Mouse (Mus musculus): ENCODE measurements around the gene Mypop. TPM values are rescaled to one million over a fixed set of nuclear protein-coding genes. Genes with fewer than 3 reads are reported as not detected.

Gene Mypop
- polyA plus RNA-seq, 1 experiment from 2014 or later = 4.8 TPM

GRCm38 (mm10) chr7:19024096-19024506 is 33.1 kb downstream of the Mypop start, which contains the start of gene Sympk:
Gene Sympk, plus strand, starts transcription at chr7:19024377.
- peak within 1 kb of the TSS; percentile 20; the same call in 1 of the 2 replicates for H3K27ac ChIP-seq (ENCODE audit: low read depth)
- H3K36me3 ChIP-seq (ENCODE audit: insufficient read depth) = peaks cover 4% of the 10 kb centered on the region
- no peak for TF ChIP-seq CTCF (IDR thresholded peaks at IDR 0.05; ENCODE audit: low read depth)
- H3K4me3 ChIP-seq (ENCODE audit: low read depth, low read length) = peak within 1 kb of the TSS; percentile 76
- peak; percentile 99 for DNase-seq
- 1% methylated on average over 35 of the region's 50 CpGs for WGBS
- no peaks in the 10 kb centered on the region for H3K9me3 ChIP-seq (ENCODE audit: low read depth, low read length)
- H3K27me3 ChIP-seq (ENCODE audit: insufficient read depth, low read length) = peaks cover 31% of the 10 kb centered on the region
- ATAC-seq (ENCODE audit: insufficient read depth) = peak; percentile 95
- H3K4me1 ChIP-seq (ENCODE audit: insufficient read depth) = 0 out of 2 replicates have a peak, but pooled peaks cover 5% of the 10 kb centered on the region
- H3K9ac ChIP-seq = peak within 1 kb of the TSS; percentile 90
- H3K4me2 ChIP-seq = peak within 1 kb of the TSS; percentile 91

GRCm38 (mm10) chr7:19024581-19025255 is 33.7 kb downstream of the Mypop start:
- Histone ChIP-seq H3K36me3 (ENCODE audit: insufficient read depth) (peaks cover 11% of the 10 kb centered on the region), H3K4me2 (peak overlapping the region; percentile 91), H3K4me1 (ENCODE audit: insufficient read depth) (0 out of 2 replicates have a peak, but pooled peaks cover 5% of the 10 kb centered on the region), H3K9me3 (ENCODE audit: low read depth, low read length) (no peaks in the 10 kb centered on the region), H3K4me3 (ENCODE audit: low read depth, low read length) (peak overlapping the region; percentile 76), H3K27me3 (ENCODE audit: insufficient read depth, low read length) (peaks cover 31% of the 10 kb centered on the region), H3K9ac (peak overlapping the region; percentile 90), H3K27ac (ENCODE audit: low read depth) (peak overlapping the region; percentile 20; the same call in 1 of the 2 replicates)
- ATAC-seq (ENCODE audit: insufficient read depth) (peak; percentile 69), DNase-seq (peak; percentile 15)
- WGBS = under 1% methylated on average over 32 of the region's 36 CpGs
- no peak for TF ChIP-seq CTCF (IDR thresholded peaks at IDR 0.05; ENCODE audit: low read depth)

GRCm38 (mm10) chr7:19028067-19028466 is 37.0 kb downstream of the Mypop start:
- TF ChIP-seq CTCF (IDR thresholded peaks at IDR 0.05; ENCODE audit: low read depth) = no peak
- H3K9ac ChIP-seq = no peak overlapping the region
- H3K4me3 ChIP-seq (ENCODE audit: low read depth, low read length) = no peak overlapping the region
- no peak overlapping the region for H3K4me2 ChIP-seq
- ATAC-seq (ENCODE audit: insufficient read depth) (no peak), DNase-seq (no peak)
- 0 out of 2 replicates have a peak, but pooled peaks cover 5% of the 10 kb centered on the region for H3K4me1 ChIP-seq (ENCODE audit: insufficient read depth)
- H3K27ac ChIP-seq (ENCODE audit: low read depth) = no peak overlapping the region
- no peaks in the 10 kb centered on the region for H3K9me3 ChIP-seq (ENCODE audit: low read depth, low read length)
- H3K36me3 ChIP-seq (ENCODE audit: insufficient read depth) = peaks cover 43% of the 10 kb centered on the region
- peaks cover 8% of the 10 kb centered on the region for H3K27me3 ChIP-seq (ENCODE audit: insufficient read depth, low read length)

- H3K9ac ChIP-seq = no peak overlapping the region
- DNase-seq (peak; percentile 73), ATAC-seq (ENCODE audit: insufficient read depth) (0 out of 2 replicates have a peak, but pooled peaks have one; percentile 32)
- peak; percentile 81 for TF ChIP-seq CTCF (IDR thresholded peaks at IDR 0.05; ENCODE audit: low read depth)
- no peak overlapping the region for H3K4me2 ChIP-seq
- 0 out of 2 replicates have a peak, but pooled peaks cover 5% of the 10 kb centered on the region for H3K4me1 ChIP-seq (ENCODE audit: insufficient read depth)
- H3K9me3 ChIP-seq (ENCODE audit: low read depth, low read length) = no peaks in the 10 kb centered on the region
- H3K36me3 ChIP-seq (ENCODE audit: insufficient read depth) = peaks cover 50% of the 10 kb centered on the region
- no peak overlapping the region for H3K27ac ChIP-seq (ENCODE audit: low read depth)
- no peak overlapping the region for H3K4me3 ChIP-seq (ENCODE audit: low read depth, low read length)
- no peaks in the 10 kb centered on the region for H3K27me3 ChIP-seq (ENCODE audit: insufficient read depth, low read length)
- 64% methylated on average over 6 of the region's 6 CpGs for WGBS
Measured at GRCm38 (mm10) chr7:19029084-19029653, 38.1 kb downstream of the Mypop start.

- no peak overlapping the region for H3K27ac ChIP-seq (ENCODE audit: low read depth)
- peaks cover 75% of the 10 kb centered on the region for H3K36me3 ChIP-seq (ENCODE audit: insufficient read depth)
- DNase-seq (no peak), ATAC-seq (ENCODE audit: insufficient read depth) (no peak)
- H3K9me3 ChIP-seq (ENCODE audit: low read depth, low read length) = no peaks in the 10 kb centered on the region
- 74% methylated on average over 4 of the region's 4 CpGs for WGBS
- H3K4me2 ChIP-seq = no peak overlapping the region
- no peak for TF ChIP-seq CTCF (IDR thresholded peaks at IDR 0.05; ENCODE audit: low read depth)
- no peaks in the 10 kb centered on the region for H3K27me3 ChIP-seq (ENCODE audit: insufficient read depth, low read length)
- no peak overlapping the region for H3K4me3 ChIP-seq (ENCODE audit: low read depth, low read length)
- no peaks in the 10 kb centered on the region for H3K4me1 ChIP-seq (ENCODE audit: insufficient read depth)
- H3K9ac ChIP-seq = no peak overlapping the region
Measured at GRCm38 (mm10) chr7:19031641-19032040, 40.6 kb downstream of the Mypop start.

- DNase-seq (no peak), ATAC-seq (ENCODE audit: insufficient read depth) (no peak)
- no peak overlapping the region for H3K4me3 ChIP-seq (ENCODE audit: low read depth, low read length)
- no peaks in the 10 kb centered on the region for H3K4me1 ChIP-seq (ENCODE audit: insufficient read depth)
- no peaks in the 10 kb centered on the region for H3K9me3 ChIP-seq (ENCODE audit: low read depth, low read length)
- no peaks in the 10 kb centered on the region for H3K27me3 ChIP-seq (ENCODE audit: insufficient read depth, low read length)
- H3K9ac ChIP-seq = no peak overlapping the region
- TF ChIP-seq CTCF (IDR thresholded peaks at IDR 0.05; ENCODE audit: low read depth) = no peak
- H3K27ac ChIP-seq (ENCODE audit: low read depth) = no peak overlapping the region
- H3K36me3 ChIP-seq (ENCODE audit: insufficient read depth) = peaks cover 100% of the 10 kb centered on the region
- no peak overlapping the region for H3K4me2 ChIP-seq
- 87% methylated on average over 6 of the region's 6 CpGs for WGBS
Measured at GRCm38 (mm10) chr7:19044616-19045015, 53.6 kb downstream of the Mypop start.

All from lung, embryonic 14.5 days (tissue).